Mouse (Mus musculus): ENCODE data around the gene Mctp1.
"Not testable (repeated sequence)": the region's sequence is repeated elsewhere in the genome, so short reads cannot be mapped to it uniquely, and the experiment has no call there.

Mctp1 gene

GRCm38 (mm10) chr13:76481601-76482000, 97.3 kb downstream of the Mctp1 start:
- no peak for DNase-seq (ENCODE audit: low spot score in 2 of 2)

GRCm38 (mm10) chr13:76482998-76483397, 98.7 kb downstream of the Mctp1 start:
- DNase-seq (ENCODE audit: low spot score in 2 of 2) = no peak

GRCm38 (mm10) chr13:76484086-76484709, 99.9 kb downstream of the Mctp1 start:
- DNase-seq (ENCODE audit: low spot score in 2 of 2) = no peak

GRCm38 (mm10) chr13:76515896-76516295, 131.6 kb downstream of the Mctp1 start:
- no peak for DNase-seq (ENCODE audit: low spot score in 2 of 2)

GRCm38 (mm10) chr13:76523170-76523569, 138.8 kb downstream of the Mctp1 start:
- no peak for DNase-seq (ENCODE audit: low spot score in 2 of 2)

- DNase-seq (ENCODE audit: low spot score in 2 of 2) = no peak
Observed at GRCm38 (mm10) chr13:76527326-76527725, 143.0 kb downstream of the Mctp1 start.

- DNase-seq (ENCODE audit: low spot score in 2 of 2) = no peak
Observed at GRCm38 (mm10) chr13:76527751-76528150, 143.4 kb downstream of the Mctp1 start.

GRCm38 (mm10) chr13:76529915-76530314, 145.6 kb downstream of the Mctp1 start:
- DNase-seq (ENCODE audit: low spot score in 2 of 2) = no peak

- DNase-seq (ENCODE audit: low spot score in 2 of 2) = no peak
Observed at GRCm38 (mm10) chr13:76530867-76531504, 146.7 kb downstream of the Mctp1 start.

GRCm38 (mm10) chr13:76547854-76548253, 163.5 kb downstream of the Mctp1 start:
- DNase-seq (ENCODE audit: low spot score in 2 of 2) = no peak

GRCm38 (mm10) chr13:76560918-76561317, 176.6 kb downstream of the Mctp1 start:
- DNase-seq (ENCODE audit: low spot score in 2 of 2) = no peak

GRCm38 (mm10) chr13:76561594-76561993, 177.3 kb downstream of the Mctp1 start:
- no peak for DNase-seq (ENCODE audit: low spot score in 2 of 2)

- DNase-seq (ENCODE audit: low spot score in 2 of 2) = no peak
Observed at GRCm38 (mm10) chr13:76564061-76564460, 179.7 kb downstream of the Mctp1 start.

GRCm38 (mm10) chr13:76566024-76566423, 181.7 kb downstream of the Mctp1 start:
- DNase-seq (ENCODE audit: low spot score in 2 of 2) = no peak

- DNase-seq (ENCODE audit: low spot score in 2 of 2) = no peak
Observed at GRCm38 (mm10) chr13:76567448-76567847, 183.1 kb downstream of the Mctp1 start.

- DNase-seq (ENCODE audit: low spot score in 2 of 2) = no peak
Observed at GRCm38 (mm10) chr13:76568569-76569211, 184.4 kb downstream of the Mctp1 start.

GRCm38 (mm10) chr13:76579414-76579813, 195.1 kb downstream of the Mctp1 start:
- peak; percentile 7 to 8 for DNase-seq (ENCODE audit: low spot score in 2 of 2)

GRCm38 (mm10) chr13:76585447-76585846, 201.1 kb downstream of the Mctp1 start:
- DNase-seq (ENCODE audit: low spot score in 2 of 2) = no peak

GRCm38 (mm10) chr13:76590709-76591108, 206.4 kb downstream of the Mctp1 start:
- DNase-seq (ENCODE audit: low spot score in 2 of 2) = not testable (repeated sequence)

- DNase-seq (ENCODE audit: low spot score in 2 of 2) = no peak
Observed at GRCm38 (mm10) chr13:76591189-76591588, 206.9 kb downstream of the Mctp1 start.

GRCm38 (mm10) chr13:76591692-76592091, 207.4 kb downstream of the Mctp1 start:
- no peak for DNase-seq (ENCODE audit: low spot score in 2 of 2)

- DNase-seq (ENCODE audit: low spot score in 2 of 2) = no peak
Observed at GRCm38 (mm10) chr13:76592908-76593307, 208.6 kb downstream of the Mctp1 start.

GRCm38 (mm10) chr13:76597005-76597404, 212.7 kb downstream of the Mctp1 start:
- no peak for DNase-seq (ENCODE audit: low spot score in 2 of 2)

Data from spleen, postnatal 14 days (tissue).